ENCODE assay signal across 8 mouse cellular contexts in the genomic region with DNA sequence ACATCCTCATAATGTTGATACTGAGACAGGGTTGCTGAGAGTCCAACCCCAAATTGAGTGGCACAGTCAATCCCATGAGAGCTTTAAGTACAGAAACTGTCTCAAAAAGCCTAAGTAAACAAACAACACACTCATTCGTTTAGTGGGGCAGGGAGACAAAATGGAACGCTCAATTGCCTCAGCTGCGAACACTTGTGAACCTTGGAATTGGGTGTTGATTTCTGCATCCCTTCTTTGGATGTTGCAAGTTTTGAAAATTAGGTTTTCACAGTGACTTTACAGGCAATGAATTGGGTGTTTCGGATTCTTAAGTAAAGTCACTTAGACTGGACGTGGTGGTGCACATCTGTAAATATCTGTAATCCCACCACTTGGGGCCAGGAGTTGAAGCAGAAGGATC. TPM values are rescaled to one million over a fixed set of nuclear protein-coding genes. Genes with fewer than 3 reads are reported as not detected.
A peak's percentile ranks its signal among the peaks of the same experiment; 100 is the strongest.
DNase-seq lines count a peak whose midpoint lies in the region; ATAC-seq and TF ChIP-seq lines count a peak whose summit lies in the region.

No protein-coding gene starts in this region.

- WGBS in embryonic facial prominence, embryonic 15.5 days, result 23% methylated on average over 5 of the region's 5 CpGs
- WGBS in intestine, postnatal 0 days, result 14% methylated on average over 5 of the region's 5 CpGs
- WGBS in neural tube, embryonic 12.5 days, result 40% methylated on average over 5 of the region's 5 CpGs

- peak overlapping the region; percentile 98 for H3K27ac ChIP-seq in left cerebral cortex, adult 2 months
- peak overlapping the region; percentile 100 for H3K27ac ChIP-seq in embryonic facial prominence, embryonic 15.5 days (replicated peaks)
- H3K27ac ChIP-seq in intestine, postnatal 0 days (ENCODE audit: low read depth, low read length), result peak overlapping the region; percentile 100; the same call in 1 of the 2 replicates
- no peak overlapping the region for H3K27ac ChIP-seq in neural tube, embryonic 12.5 days

- H3K9me3 ChIP-seq in embryonic facial prominence, embryonic 15.5 days (replicated peaks), result no peaks in the 10 kb centered on the region
- H3K9me3 ChIP-seq in intestine, postnatal 0 days (ENCODE audit: control insufficient read depth), result no peaks in the 10 kb centered on the region
- H3K9me3 ChIP-seq in neural tube, embryonic 12.5 days, result no peaks in the 10 kb centered on the region

- no peaks in the 10 kb centered on the region for H3K36me3 ChIP-seq in embryonic facial prominence, embryonic 15.5 days
- H3K36me3 ChIP-seq in intestine, postnatal 0 days (ENCODE audit: control insufficient read depth, insufficient read depth), result no peaks in the 10 kb centered on the region
- no peaks in the 10 kb centered on the region for H3K36me3 ChIP-seq in neural tube, embryonic 12.5 days

- no peak for DNase-seq in left cerebral cortex, adult 2 months (ENCODE audit: extremely low spot score in 1 of 2, low spot score in 2 of 2)
- DNase-seq in left cerebral cortex, postnatal 25 days (ENCODE audit: low spot score in 2 of 2), result no peak
- no peak for DNase-seq in right cerebral cortex, adult 18-20 months
- no peak for DNase-seq in urinary bladder, postnatal 14 days (ENCODE audit: low spot score)

- TF ChIP-seq CTCF in left cerebral cortex, adult 2 months (IDR thresholded peaks at IDR 0.05), result no peak; the same call in 1 of the 2 replicates
- TF ChIP-seq CTCF in intestine, postnatal 0 days (IDR thresholded peaks at IDR 0.05; ENCODE audit: low read depth), result no peak

- no peak overlapping the region for H3K9ac ChIP-seq in embryonic facial prominence, embryonic 15.5 days
- peak overlapping the region; percentile 99 for H3K9ac ChIP-seq in intestine, postnatal 0 days (ENCODE audit: low read depth, low read length)
- no peak overlapping the region for H3K9ac ChIP-seq in neural tube, embryonic 12.5 days

- peak overlapping the region; percentile 90 for H3K4me3 ChIP-seq in left cerebral cortex, adult 2 months
- peak overlapping the region; percentile 84 for H3K4me3 ChIP-seq in embryonic facial prominence, embryonic 15.5 days (replicated peaks)
- H3K4me3 ChIP-seq in intestine, postnatal 0 days (ENCODE audit: low read depth, low read length), result peak overlapping the region; percentile 70; the same call in 1 of the 2 replicates
- no peak overlapping the region for H3K4me3 ChIP-seq in neural tube, embryonic 12.5 days

- intact Hi-C loops in left cerebral cortex, adult 2 months (cut with DNase I), result no loop called here
- intact Hi-C loops in left cerebral cortex, postnatal 25 days (cut with DNase I), result loop anchor here (5.0 kb wide), 1 partner anchor 36 kb away; no protein-coding TSS in a partner anchor

- H3K4me1 ChIP-seq in embryonic facial prominence, embryonic 15.5 days, result peaks cover 40% of the 10 kb centered on the region
- peaks cover 11% of the 10 kb centered on the region for H3K4me1 ChIP-seq in intestine, postnatal 0 days (replicated peaks; ENCODE audit: control insufficient read depth, insufficient read depth, low read length)
- H3K4me1 ChIP-seq in neural tube, embryonic 12.5 days, result peaks cover 10% of the 10 kb centered on the region

- peak overlapping the region; percentile 62 for H3K4me2 ChIP-seq in embryonic facial prominence, embryonic 15.5 days (replicated peaks)
- H3K4me2 ChIP-seq in intestine, postnatal 0 days (replicated peaks; ENCODE audit: low read depth), result peak overlapping the region; percentile 74
- H3K4me2 ChIP-seq in neural tube, embryonic 12.5 days (replicated peaks), result peak overlapping the region; percentile 72

- no peaks in the 10 kb centered on the region for H3K27me3 ChIP-seq in embryonic facial prominence, embryonic 15.5 days
- H3K27me3 ChIP-seq in intestine, postnatal 0 days (replicated peaks; ENCODE audit: control insufficient read depth, insufficient read depth, low read length), result no peaks in the 10 kb centered on the region
- H3K27me3 ChIP-seq in neural tube, embryonic 12.5 days (replicated peaks), result no peaks in the 10 kb centered on the region

- ATAC-seq in embryonic facial prominence, embryonic 15.5 days (ENCODE audit: insufficient number of reproducible peaks, low FRiP score, low TSS enrichment, low read depth), result no peak
- no peak for ATAC-seq in intestine, postnatal 0 days
- ATAC-seq in neural tube, embryonic 12.5 days (ENCODE audit: low FRiP score, low read depth), result no peak
- ATAC-seq in frontal cortex, adult (ENCODE audit: low TSS enrichment), result no peak

RNA-seq across cellular contexts. Expression of a gene that starts 0.7 kb away (rescaled TPM):
- 10 to 100 TPM; 55.7 to 57.8 TPM for total RNA-seq in left cerebral cortex, adult 2 months (2021)
- total RNA-seq in left cerebral cortex, postnatal 25 days (2021), result 10 to 100 TPM; 52.6 TPM
- 23.0 and 29.2 TPM in 2 replicates for polyA plus RNA-seq in embryonic facial prominence, embryonic 15.5 days (2015; fragmentation: Nextera tagmentation; extraction: Ambion mirVana)
- 16.4 and 19.6 TPM in 2 replicates for polyA plus RNA-seq in intestine, postnatal 0 days (2015; fragmentation: Nextera tagmentation; extraction: Ambion mirVana)
- polyA plus RNA-seq in neural tube, embryonic 12.5 days (2016; fragmentation: Nextera tagmentation; extraction: Ambion mirVana), result 16.1 and 16.2 TPM in 2 replicates

RNA-seq across cellular contexts. Expression of a gene that starts 44.0 kb away (rescaled TPM):
- under 1 TPM; 0.48 to 0.68 TPM for total RNA-seq in left cerebral cortex, adult 2 months (2021)
- 1 to 10 TPM; 1.1 to 1.9 TPM for total RNA-seq in left cerebral cortex, postnatal 25 days (2021)
- polyA plus RNA-seq in embryonic facial prominence, embryonic 15.5 days (2015; fragmentation: Nextera tagmentation; extraction: Ambion mirVana), result 12.6 and 13.3 TPM in 2 replicates
- 2.5 and 2.7 TPM in 2 replicates for polyA plus RNA-seq in intestine, postnatal 0 days (2015; fragmentation: Nextera tagmentation; extraction: Ambion mirVana)
- 8.2 and 11.1 TPM in 2 replicates for polyA plus RNA-seq in neural tube, embryonic 12.5 days (2016; fragmentation: Nextera tagmentation; extraction: Ambion mirVana)
